Mouse (Mus musculus): Measurements from ENCODE around the gene Lmln. TPM values are rescaled to one million over a fixed set of nuclear protein-coding genes. Genes with fewer than 3 reads are reported as not detected.

Lmln gene
- polyA plus RNA-seq (2012; rRNA removed; ENCODE audit: low replicate concordance) = 1.9 and 3.3 TPM in 2 replicates

GRCm38 (mm10) chr16:33062024-33062681, at the start of gene Lmln:
Gene Lmln (plus strand): TSS chr16:33062521.

GRCm38 (mm10) chr16:33056095-33056785, 6.1 kb upstream of the Lmln start, which contains the start of the genes Iqcg and Rpl35a:
Gene Iqcg (minus strand): TSS chr16:33056218.
Gene Rpl35a (plus strand): TSS chr16:33056453.

Other genes with a start within 250 kb of the Lmln start
- 11.6 and 13.7 TPM in 2 replicates for gene Fyttd1, start 185.0 kb upstream of the Lmln start, polyA plus RNA-seq (2012; rRNA removed; ENCODE audit: low replicate concordance)
- 37.5 and 43.6 TPM in 2 replicates for gene Rubcn, start 184.8 kb upstream of the Lmln start, polyA plus RNA-seq (2012; rRNA removed; ENCODE audit: low replicate concordance)
- gene Lrch3, start 148.4 kb upstream of the Lmln start, polyA plus RNA-seq (2012; rRNA removed; ENCODE audit: low replicate concordance) = 35.1 and 39.6 TPM in 2 replicates
- gene Iqcg, start 6.3 kb upstream of the Lmln start, polyA plus RNA-seq (2012; rRNA removed; ENCODE audit: low replicate concordance) = 0.21 and 0.24 TPM in 2 replicates
- gene Rpl35a, start 6.1 kb upstream of the Lmln start, polyA plus RNA-seq (2012; rRNA removed; ENCODE audit: low replicate concordance) = 259 and 500 TPM in 2 replicates
- 23.9 and 37.1 TPM in 2 replicates for gene Osbpl11, start 122.5 kb downstream of the Lmln start, polyA plus RNA-seq (2012; rRNA removed; ENCODE audit: low replicate concordance)
- 11.0 and 18.1 TPM in 2 replicates for gene Snx4, start 188.9 kb downstream of the Lmln start, polyA plus RNA-seq (2012; rRNA removed; ENCODE audit: low replicate concordance)

Measured in subcutaneous adipose tissue, adult 2 months (tissue).